Mouse (Mus musculus): ENCODE measurements around the gene Dmbt1.
"Not testable (repeated sequence)": the region's sequence is repeated elsewhere in the genome, so short reads cannot be mapped to it uniquely, and the experiment has no call there.

Gene Dmbt1

DNA sequence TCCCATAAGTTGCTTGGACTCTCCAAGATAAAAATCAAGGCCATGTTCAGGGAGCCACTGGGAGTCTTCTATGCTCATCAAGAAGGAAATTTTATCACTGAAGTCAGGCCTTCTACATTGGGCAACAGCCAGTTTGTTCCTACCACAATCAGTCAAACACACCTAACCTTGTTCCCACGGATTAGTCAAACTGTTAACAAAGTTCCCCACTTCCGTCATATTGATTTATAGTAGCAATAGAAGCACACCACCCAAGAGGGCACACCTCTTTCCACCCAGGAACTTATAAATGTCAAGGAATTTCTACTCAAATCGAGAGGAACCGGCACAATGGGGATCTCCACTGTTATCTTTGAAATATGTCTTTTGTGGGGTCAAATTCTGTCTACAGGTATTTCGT, at the start of gene Dmbt1:
TSS of gene Dmbt1 (plus strand) at position 299 of the 400 bp plus-strand sequence.
- no peak for DNase-seq

DNA sequence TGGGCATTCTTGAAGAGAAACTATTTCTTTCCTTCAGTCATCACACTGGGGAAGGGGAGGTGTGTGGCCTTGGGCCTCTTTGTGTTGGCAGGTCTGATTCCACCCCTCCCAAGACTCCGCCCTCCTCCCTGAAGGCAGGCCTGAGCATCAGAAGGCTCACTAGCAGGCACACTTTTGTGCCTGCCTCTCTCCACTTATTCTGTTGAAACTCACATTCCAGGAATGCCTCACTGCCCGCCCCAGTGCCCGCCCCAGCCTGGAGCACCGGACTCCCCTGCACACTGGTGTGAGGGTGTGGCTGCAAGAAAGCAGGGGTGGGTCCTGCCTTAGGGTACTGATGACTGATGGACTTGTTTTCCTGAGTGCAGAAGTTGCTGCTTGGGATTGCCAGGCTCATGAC, 49.5 kb upstream of the Dmbt1 start:
- peak; percentile 47 for DNase-seq

DNA sequence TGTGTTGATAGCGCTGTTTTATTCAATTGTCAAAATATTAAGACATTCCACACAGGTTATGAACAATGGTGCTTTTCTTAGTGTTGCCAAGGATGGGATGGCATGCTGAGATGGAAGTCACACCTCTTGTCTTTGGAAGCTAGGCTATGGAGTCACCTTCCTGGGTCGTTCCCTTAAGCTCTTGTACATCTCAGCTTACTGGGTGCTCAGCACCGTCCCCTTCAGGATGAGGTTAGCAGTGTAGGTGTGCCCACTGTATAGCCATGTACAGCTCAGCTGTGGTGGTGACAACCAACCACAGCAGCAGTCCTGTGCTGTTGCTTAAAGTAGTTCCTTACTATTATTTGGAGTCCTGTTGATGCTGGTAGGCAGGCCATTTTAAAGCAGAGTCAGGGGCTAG, 49.0 kb upstream of the Dmbt1 start:
- no peak for DNase-seq

DNA sequence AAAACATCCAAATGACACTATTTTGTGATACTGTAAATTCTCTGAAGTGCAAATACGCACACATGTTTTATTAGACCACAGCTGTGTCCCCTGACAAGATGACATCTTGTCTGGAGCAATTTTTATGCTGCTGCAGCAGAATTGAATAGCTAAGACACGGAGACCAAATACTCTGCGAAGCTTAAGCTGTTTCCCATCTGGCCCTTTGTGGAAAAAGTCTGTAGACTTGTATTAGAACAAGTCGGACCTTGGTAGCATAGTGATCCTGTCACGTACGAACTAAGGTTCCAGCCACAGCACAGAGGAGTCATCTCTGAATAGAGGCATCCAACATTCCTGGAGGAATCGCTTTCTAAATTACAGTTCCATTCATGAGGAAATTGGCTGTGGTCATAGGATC, 47.6 kb upstream of the Dmbt1 start:
- DNase-seq, result no peak

DNA sequence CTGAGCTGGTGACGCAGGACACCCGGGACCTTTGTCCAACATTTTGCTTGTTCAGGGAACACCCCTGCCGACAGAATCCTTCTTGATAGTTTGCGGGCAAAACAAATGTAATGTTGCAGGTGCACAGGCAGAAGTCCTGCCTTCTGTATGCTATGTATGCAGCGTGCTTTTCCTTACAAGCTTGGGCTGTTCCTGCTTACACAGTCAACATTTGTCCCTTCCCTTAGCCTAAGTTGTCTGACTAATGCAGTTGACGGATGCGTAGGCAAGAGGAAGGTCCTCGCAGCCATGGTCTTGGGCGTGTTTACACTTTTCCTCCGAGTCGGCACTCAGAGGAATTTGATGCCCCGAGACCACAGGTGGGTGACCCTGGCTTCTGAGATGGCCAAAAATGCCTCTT, 46.7 kb upstream of the Dmbt1 start:
- no peak for DNase-seq

DNA sequence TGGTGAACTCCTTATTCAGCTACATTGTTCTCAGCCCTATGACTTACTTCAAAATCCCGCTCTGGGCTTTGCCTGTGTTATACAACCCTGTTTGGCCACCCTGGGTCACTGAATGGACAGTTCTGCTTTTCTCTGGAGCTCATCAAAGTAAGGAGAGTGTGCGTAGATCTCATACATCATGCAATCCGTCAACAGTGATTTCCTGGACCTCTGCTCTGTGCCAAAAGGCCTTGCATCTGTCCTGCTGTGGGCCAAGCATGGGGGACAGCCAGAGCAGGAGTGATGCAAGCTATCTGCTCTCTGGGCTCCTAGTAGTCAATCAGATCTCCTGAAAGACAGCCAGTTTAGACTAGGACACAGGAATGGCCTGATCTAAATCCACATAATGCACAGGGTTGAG, 46.1 kb upstream of the Dmbt1 start:
- DNase-seq, result no peak

DNA sequence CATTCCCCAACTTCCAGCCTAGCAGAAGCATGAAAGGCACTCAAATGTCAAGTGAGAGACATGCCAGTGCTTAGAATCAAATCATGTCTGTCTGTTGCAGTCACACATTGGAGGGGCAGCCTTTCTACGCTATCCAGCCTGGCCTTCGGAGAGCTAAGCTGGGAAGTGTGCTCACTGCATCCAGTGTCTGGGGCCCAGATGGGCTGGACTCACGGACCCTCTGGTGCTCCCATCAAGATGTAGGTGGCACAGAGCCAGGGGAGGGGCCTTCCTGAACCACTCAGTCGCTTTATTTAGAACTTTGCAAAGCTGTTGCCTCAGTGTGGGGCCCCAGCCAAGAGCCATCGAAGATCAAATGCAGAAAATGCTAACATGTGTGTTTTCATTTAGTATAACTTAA, 43.7 kb upstream of the Dmbt1 start:
- DNase-seq, result no peak

DNA sequence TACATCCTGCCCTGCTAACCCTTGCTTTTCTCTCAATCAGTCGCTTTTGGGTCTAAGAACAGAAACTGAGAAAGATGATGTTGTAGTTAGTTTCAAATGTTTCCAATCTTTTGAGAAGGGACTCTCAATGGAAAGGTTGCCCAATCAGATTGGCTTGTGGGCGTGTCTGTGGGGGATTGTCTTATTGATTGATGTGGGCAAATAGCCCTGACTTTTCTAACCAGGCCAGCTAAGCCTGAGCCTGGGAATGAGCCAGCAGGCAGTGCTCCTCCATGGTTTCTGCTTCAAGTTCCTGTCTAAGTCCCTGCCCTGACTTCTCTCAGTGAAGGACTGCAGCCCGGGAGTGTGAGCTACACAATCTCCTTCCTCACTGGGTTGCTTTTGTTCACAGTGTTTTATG, 42.5 kb upstream of the Dmbt1 start:
- DNase-seq, result no peak

DNA sequence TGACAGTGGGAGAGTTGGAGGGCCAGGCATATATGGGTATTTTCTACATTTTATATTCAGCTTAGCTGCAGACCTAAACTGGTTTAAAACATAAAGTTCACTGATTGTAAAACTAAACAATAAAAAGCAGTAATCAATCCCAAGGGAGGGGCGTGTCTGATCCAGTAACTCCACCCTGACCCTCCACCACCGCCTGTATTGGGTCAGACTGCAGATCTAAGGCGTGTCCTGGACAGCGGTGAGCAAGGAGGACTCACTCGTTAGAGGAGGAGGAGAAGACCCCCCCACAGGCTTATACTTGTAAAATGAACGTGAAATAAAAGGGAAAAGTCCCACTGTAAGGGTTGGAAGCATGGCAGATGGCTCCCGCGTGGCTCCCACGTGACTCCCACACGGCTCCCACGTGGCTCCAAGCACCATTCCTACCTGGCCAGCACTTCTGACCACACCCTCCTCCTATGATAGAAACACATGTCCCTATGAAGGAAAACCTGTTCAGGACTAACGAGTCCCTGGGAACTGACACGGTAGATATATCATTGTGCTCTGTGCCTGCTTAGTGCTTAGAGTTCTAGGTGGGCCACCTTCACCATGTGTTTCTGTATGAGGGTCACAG, 40.6 kb upstream of the Dmbt1 start:
- no peak for DNase-seq

DNA sequence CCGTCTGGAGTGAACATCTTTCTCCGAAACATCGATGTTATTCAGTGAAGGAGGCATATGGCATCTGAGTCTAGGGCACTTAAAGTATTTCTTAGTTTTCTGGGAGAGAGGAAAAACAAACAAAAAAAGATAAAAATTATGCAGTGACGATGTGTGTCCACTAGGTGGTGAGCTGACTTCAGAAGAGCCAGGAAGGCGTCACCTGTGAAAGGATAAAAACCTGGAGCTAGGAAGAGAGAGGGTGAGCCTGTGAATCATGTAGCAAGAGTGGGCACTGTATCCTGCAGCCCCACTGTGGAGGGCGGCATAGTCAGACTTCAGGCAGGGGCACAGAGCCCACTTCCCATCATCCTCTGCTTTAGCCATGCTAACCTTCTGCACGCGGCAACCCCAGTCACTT, 37.9 kb upstream of the Dmbt1 start:
- DNase-seq, result peak; percentile 55

DNA sequence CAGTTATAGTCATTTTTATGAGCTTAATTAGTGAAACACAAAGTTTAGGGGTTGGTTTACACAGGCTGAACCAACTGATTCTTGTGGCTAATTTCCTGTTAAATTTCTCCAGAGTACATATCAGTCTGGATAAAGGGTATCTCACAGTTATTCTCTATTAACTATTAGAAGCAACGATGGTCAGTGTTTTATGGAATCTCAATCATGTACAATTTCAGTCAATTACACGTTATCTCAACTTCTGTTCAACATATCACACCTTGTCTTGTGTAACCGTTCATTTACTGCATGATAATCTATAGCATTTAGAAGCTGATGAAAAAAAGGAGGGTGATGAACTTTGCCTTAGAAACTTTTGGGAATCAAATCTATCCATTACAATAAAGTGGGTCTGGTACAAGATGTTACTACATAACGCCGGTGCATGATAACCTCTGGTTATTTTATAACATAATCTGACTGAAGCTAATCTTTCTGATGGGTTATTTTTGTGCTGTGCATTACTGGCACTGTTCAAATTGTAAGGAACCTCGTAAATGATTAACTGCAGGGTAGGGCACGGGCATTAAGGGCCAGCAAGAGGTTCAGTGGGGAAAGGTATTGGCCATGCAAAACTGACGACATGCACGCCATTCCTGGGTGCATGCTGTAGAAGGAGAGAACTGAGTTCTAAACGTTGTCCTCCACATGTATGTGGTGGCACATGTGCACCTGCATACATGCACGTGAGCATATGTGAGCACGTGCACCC, 29.7 kb upstream of the Dmbt1 start:
- no peak for DNase-seq

DNA sequence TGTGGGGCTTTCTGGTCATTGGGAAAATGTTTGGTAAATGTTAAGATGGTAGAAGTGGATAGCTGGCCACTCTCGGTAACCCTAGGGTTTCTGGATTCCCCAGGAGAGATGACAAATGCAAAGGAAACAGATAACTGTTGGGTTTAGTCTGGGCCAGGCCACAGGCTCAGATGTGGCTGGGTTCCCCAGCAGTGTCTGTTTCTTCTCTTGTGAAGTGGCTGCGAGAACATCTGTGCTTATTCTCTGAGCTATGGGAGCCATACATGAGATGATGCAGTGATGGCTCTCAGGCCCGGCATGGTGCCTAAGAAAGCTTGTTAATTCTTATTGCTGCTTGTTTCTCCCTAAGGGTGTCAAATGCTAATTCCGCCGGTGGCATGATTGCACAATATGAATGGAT, 27.8 kb upstream of the Dmbt1 start:
- no peak for DNase-seq

DNA sequence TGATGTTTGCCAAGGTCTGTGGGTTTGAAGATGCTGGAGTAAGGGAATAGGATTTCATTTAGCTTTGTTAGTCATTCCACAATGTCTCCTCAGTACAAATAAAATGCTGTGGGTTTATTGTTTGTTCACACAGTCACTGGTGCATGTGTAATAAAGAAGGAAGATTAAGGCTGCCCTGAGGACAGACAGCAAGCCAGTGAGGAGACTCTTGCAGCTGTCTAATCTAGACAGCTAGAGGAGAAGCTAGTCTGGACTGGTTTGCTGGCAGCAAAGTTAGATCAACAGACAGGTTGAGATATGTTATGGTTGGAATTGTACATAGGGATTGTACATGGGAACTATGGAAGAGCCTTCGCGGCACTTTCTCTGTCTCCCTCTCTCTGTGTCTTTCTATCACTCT, 24.6 kb upstream of the Dmbt1 start:
- no peak for DNase-seq

DNA sequence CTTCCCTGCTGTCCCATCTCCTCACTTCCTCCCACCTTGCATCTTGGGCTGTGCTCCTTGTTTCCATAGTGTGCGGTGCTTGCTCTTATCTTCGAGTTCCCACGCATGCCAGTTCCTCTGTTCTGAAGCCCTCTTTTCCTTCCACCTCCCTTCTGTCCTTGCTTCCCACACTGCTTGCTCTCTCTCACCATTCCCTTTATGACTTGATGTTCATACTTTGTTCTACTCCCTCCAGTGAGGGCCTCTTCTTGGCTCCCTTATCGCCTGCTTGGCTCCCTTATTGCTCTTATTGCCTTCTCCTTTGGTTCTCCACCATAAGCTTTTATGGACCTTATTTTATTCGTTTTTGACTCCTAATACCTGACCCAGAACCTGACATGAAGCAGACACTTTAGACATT, 22.7 kb upstream of the Dmbt1 start:
- DNase-seq, result no peak

DNA sequence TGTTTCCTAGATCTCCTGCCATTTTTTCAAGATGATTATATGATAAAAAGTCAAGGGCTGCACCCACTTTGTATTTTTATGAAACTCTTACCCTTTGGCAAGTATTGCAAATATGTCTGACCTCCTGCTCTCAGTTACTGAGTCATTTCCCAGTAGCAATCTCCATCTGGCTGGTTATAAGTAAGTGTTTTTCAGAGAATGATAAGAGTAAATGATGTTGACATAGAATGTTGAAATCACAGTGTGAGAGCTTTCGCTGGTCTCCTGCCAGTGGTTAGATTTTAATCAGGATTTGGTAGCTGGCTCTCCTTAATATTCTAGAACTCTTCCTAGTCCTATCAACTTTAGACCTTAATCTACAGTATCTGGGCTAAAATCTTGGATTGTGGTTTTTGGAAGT, 20.0 kb upstream of the Dmbt1 start:
- DNase-seq, result no peak

DNA sequence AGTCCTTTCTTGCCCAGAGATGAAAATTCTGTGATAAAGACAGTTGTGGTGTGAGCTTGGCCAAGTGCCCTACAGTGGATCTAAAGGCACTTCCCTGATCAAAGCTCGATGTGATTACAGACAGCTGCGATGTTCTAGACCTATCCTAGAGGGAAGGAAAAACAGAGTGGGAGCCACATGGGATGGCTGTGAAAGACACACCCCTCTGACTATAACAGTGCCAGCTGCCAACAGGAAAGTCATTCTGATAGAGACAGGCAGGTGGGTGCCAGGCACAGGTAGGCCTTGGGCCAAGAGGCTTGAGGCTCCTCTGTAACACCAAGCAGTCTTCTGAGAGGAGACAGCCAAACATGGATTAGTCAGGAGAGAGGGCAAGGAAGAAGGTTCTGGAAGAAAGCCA, 12.7 kb upstream of the Dmbt1 start:
- no peak for DNase-seq

DNA sequence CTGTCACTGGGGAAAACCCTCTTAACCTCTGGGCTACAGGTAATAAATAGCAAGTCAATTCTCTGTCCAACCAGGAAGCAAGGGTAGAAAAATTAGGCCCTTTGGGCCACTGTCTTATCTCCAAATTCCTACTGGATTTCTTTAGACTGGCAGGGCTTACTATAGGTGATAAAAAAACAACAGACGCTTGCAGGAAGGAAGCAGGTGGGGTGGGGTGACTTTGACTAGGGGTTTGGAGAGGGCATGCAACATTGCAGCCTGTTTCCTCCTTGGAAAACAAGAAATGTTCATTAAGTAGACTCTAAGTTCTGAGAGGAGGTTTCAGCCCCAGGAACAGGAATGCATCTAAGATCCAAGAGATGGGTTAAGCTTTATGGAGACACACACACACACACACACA, 7.0 kb upstream of the Dmbt1 start:
- no peak for DNase-seq

DNA sequence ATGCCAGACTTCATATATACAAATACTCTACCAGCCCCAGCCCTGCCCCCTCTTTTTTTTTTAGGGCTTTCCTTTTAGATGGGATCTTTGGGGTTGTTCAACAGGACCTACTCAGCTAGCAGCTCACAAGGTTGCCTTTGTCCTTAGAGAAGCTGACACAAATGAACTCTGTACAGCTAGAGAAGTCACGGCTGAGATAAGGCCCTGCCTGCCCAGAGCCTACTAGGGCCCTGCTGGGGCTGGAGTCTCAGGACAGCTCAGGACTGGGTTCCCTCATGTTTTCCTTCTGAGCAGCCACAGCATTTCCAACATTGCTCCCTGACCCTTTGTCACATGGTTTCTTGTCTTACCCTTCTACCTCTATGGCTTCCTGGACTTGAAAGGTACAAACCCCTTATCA, 4.3 kb upstream of the Dmbt1 start:
- DNase-seq, result no peak

DNA sequence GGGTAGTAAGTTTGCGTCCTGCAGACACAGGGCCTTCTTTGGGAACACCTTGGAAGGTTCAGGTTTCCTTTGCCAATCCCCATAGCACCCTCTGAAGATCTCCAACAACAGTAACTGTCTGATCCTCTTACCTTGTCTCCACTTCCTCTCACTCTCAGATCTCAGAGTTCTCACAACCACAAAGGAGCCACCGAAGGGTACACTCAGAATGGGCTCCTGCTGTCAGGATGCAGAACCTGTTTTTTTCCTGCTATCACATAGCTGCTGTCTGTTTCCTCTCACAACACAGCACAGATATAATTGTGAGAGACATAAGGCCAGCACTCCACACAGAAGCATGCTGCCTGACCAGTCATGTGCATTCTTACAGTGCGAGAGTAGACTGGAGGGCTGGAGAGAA, 4.5 kb downstream of the Dmbt1 start:
- no peak for DNase-seq

DNA sequence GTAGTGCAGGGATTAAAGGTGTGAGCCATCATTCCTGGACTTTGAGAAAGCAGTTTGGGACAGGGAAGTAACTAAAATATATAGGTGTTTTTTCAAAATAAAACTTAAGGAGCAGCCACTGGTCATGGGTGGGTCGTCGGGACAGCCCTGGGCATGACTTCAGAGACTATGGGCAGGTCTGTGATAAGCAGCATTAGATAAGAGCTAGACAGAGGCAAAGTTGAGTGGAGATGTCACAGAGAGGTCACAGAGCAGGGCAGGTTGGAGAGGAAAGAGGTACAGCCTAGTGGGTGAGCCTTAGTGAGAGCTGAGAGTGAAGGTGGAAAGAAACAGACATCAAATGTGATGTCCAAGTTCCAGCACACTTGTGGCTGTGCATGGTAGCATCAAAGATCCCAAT, 5.2 kb downstream of the Dmbt1 start:
- DNase-seq, result no peak

DNA sequence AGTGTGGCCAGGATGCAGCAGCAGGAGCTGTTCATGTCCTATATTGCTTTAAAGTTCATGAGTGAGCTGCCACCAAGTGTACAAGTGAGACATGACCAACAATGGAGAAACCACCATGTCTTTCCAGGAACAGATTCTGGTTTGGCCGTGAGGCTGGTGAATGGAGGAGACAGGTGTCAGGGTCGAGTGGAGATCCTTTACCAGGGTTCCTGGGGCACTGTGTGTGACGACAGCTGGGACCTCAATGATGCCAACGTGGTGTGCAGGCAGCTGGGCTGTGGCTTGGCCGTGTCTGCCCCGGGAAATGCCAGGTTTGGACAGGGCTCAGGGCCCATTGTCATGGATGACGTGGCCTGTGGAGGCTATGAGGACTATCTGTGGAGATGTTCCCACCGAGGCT, 8.9 kb downstream of the Dmbt1 start:
- DNase-seq, result not testable (repeated sequence)

DNA sequence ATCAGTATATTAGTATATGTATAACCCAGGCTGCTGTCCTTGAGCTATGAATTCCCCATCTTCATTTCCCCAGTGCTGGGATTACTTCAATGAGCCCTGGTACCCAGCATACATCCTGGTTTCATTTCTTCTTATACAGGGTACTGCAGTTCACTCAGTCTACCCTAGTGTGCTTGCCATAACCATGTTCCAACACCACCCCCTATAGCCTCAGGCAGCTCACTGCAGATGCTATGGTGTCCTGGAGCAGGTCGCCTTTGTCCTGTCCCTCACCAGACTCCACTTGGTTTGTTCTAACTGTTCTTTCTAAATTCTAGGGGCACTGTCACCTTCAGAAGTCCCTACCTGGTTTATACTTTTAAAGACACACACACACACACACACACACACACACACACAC, 10.8 kb downstream of the Dmbt1 start:
- no peak for DNase-seq

DNA sequence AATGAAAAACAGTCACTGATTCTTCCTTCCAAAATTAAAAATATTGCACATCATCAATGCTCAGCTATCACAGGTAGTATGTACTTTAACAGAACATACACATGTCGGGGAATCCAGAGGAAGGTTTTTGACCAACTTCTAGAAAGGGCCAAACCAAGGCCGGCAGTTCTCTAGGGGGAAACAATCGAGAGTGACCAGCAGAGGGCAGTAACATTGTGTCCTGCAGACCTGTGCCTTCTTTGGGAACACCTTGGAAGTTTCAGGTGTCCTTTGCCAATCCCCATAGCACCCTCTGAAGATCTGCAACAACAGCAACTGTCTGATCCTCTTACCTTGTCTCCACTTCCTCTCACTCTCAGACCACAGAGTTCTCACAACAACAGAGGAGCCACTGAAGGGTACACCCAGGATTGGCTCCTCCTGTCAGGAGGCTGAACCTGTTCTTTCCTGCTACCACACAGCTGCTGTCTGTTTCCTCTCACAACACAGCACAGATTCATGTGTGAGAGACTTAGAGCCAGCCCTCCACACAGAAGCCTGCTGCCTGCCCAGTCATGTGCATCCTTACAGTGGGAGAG, 13.5 kb downstream of the Dmbt1 start:
- peak; percentile 29 for DNase-seq

DNA sequence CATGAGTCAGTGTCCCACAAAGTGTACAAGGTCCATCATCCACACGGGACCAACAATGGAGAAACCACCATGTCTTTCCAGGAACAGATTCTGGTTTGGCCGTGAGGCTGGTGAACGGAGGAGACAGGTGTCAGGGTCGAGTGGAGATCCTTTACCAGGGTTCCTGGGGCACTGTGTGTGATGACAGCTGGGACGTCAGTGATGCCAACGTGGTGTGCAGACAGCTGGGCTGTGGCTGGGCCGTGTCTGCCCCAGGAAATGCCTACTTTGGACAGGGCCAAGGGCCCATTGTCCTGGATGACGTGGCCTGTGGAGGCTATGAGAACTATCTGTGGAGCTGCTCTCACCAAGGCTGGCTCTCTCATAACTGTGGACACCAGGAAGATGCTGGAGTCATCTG, 18.0 kb downstream of the Dmbt1 start:
- not testable (repeated sequence) for DNase-seq
